In the genomic region with DNA sequence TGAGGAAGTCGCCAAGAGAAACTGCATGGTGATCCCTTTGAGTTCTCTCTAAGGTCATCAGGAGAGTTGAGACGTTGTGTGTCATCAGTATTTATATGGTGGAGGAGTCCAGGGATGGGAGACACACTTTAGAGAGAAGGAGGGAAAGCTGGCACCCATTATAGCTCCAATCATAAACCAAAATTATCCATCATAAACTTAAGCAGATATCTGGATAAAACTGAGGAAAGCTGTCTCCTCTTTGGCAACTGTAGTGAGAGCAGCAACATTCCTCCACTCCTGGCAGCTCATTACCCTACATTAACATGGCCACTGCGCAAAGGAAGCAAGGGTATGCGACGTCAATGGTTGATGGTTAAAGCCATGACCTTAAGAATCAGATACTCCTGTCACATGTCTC, we compare ENCODE assay signal across 10 mouse cellular contexts.
"Had no signal": no experiment of that assay in that cellular context is flagged by ENCODE, and none has a peak within 500 bp of the region (broad histone marks: within the 10 kb centered on the region; RNA-seq: fewer than 3 reads in every experiment).

No protein-coding gene starts in this region.

- H3K36me3 ChIP-seq: intestine, embryonic 15.5 days; kidney, embryonic 15.5 days; limb, embryonic 15.5 days; liver, embryonic 12.5 days; midbrain, embryonic 13.5 days had no signal

- H3K4me2 ChIP-seq: intestine, embryonic 15.5 days; kidney, embryonic 15.5 days; limb, embryonic 15.5 days; liver, embryonic 12.5 days; midbrain, embryonic 13.5 days had no signal

- H3K27me3 ChIP-seq: intestine, embryonic 15.5 days; kidney, embryonic 15.5 days; limb, embryonic 15.5 days; liver, embryonic 12.5 days; midbrain, embryonic 13.5 days had no signal

- H3K4me1 ChIP-seq: intestine, embryonic 15.5 days; kidney, embryonic 15.5 days; limb, embryonic 15.5 days; liver, embryonic 12.5 days; midbrain, embryonic 13.5 days had no signal

- ATAC-seq: liver, embryonic 12.5 days; midbrain, embryonic 13.5 days had no signal

- H3K4me3 ChIP-seq: intestine, embryonic 15.5 days; kidney, embryonic 15.5 days; limb, embryonic 15.5 days; liver, embryonic 12.5 days; midbrain, embryonic 13.5 days had no signal

- DNase-seq: kidney, adult 2 months; kidney, postnatal 25 days; layer of hippocampus, postnatal 36 days; thymus, adult 18-20 months; thymus, postnatal 14 days had no signal

- H3K9me3 ChIP-seq: intestine, embryonic 15.5 days; kidney, embryonic 15.5 days; limb, embryonic 15.5 days; liver, embryonic 12.5 days; midbrain, embryonic 13.5 days had no signal

- H3K9ac ChIP-seq: intestine, embryonic 15.5 days; kidney, embryonic 15.5 days; limb, embryonic 15.5 days; liver, embryonic 12.5 days; midbrain, embryonic 13.5 days had no signal

- H3K27ac ChIP-seq: intestine, embryonic 15.5 days; kidney, embryonic 15.5 days; limb, embryonic 15.5 days; liver, embryonic 12.5 days; midbrain, embryonic 13.5 days had no signal
